ENCODE assay signal across 9 mouse cellular contexts in the genomic region with DNA sequence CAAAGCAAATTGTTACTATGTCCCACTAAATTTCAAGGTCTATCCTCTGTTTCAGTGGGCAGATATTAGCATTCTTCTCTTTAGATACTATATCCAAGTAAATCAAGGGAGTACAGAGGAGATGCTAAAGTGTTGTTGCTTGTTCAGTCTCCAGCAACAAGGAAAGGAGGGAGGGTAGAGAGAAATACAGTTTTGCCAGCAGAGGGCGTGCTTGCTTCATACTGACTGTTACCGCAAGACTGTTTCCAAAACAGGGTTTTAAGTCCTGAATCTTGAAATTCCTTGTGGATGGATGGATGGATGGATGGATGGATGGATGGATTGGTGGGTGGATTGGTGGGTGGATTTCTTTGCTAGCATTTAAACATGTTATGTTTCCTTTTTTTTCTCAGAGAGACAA. TPM values are rescaled to one million over a fixed set of nuclear protein-coding genes. Genes with fewer than 3 reads are reported as not detected.
DNase-seq lines count a peak whose midpoint lies in the region; ATAC-seq and TF ChIP-seq lines count a peak whose summit lies in the region.
"Had no signal": no experiment of that assay in that cellular context is flagged by ENCODE, and none has a peak within 500 bp of the region (broad histone marks: within the 10 kb centered on the region; RNA-seq: fewer than 3 reads in every experiment).

No protein-coding gene starts in this region.

- no peak overlapping the region for H3K27ac ChIP-seq in kidney, adult 2 months (ENCODE audit: insufficient read depth, low read depth, low read length)
- H3K27ac ChIP-seq in kidney, embryonic 16.5 days (ENCODE audit: low read length), result no peak overlapping the region
- no peak overlapping the region for H3K27ac ChIP-seq in embryonic facial prominence, embryonic 11.5 days (replicated peaks; ENCODE audit: low read depth, low read length)
- H3K27ac ChIP-seq: macrophage had no signal

- no peaks in the 10 kb centered on the region; the same call in 1 of the 2 replicates for H3K36me3 ChIP-seq in kidney, adult 2 months (ENCODE audit: control insufficient read depth, insufficient read depth, low read length)
- H3K36me3 ChIP-seq in kidney, embryonic 16.5 days (ENCODE audit: insufficient read depth, low read length), result no peaks in the 10 kb centered on the region
- H3K36me3 ChIP-seq in embryonic facial prominence, embryonic 11.5 days (replicated peaks; ENCODE audit: control insufficient read depth, insufficient read depth, low read depth, low read length), result no peaks in the 10 kb centered on the region; the same call in 1 of the 2 replicates

- H3K9ac ChIP-seq in kidney, embryonic 16.5 days (replicated peaks; ENCODE audit: low read length), result no peak overlapping the region
- no peak overlapping the region for H3K9ac ChIP-seq in embryonic facial prominence, embryonic 11.5 days (replicated peaks; ENCODE audit: low read length)

- no peak for TF ChIP-seq POLR2A in kidney, adult 2 months (IDR thresholded peaks at IDR 0.05; ENCODE audit: low read depth, low read length)

- H3K9me3 ChIP-seq in kidney, embryonic 16.5 days (ENCODE audit: low read length), result no peaks in the 10 kb centered on the region
- no peaks in the 10 kb centered on the region for H3K9me3 ChIP-seq in embryonic facial prominence, embryonic 11.5 days (replicated peaks; ENCODE audit: control insufficient read depth, low read length)

- no peak for ATAC-seq in kidney, embryonic 16.5 days (ENCODE audit: low FRiP score, low TSS enrichment)
- ATAC-seq in embryonic facial prominence, embryonic 11.5 days (replicated peaks; ENCODE audit: insufficient number of reproducible peaks, low FRiP score, low TSS enrichment, low read depth), result no peak

- 8% methylated on average over 2 of the region's 2 CpGs for WGBS in kidney, adult 2 months
- WGBS in kidney, embryonic 16.5 days, result 6% methylated on average over 2 of the region's 2 CpGs
- WGBS in embryonic facial prominence, embryonic 11.5 days, result 3% methylated on average over 2 of the region's 2 CpGs

- no peaks in the 10 kb centered on the region for H3K27me3 ChIP-seq in kidney, adult 2 months (replicated peaks; ENCODE audit: control insufficient read depth, insufficient read depth, low read length)
- no peaks in the 10 kb centered on the region for H3K27me3 ChIP-seq in kidney, embryonic 16.5 days (ENCODE audit: insufficient read depth, low read length)
- H3K27me3 ChIP-seq in embryonic facial prominence, embryonic 11.5 days (ENCODE audit: control insufficient read depth, insufficient read depth, low read length), result no peaks in the 10 kb centered on the region

- H3K4me1 ChIP-seq in kidney, adult 2 months (ENCODE audit: control insufficient read depth, insufficient read depth, low read length), result no peaks in the 10 kb centered on the region
- H3K4me1 ChIP-seq in kidney, embryonic 16.5 days (ENCODE audit: insufficient read depth, low read length), result no peaks in the 10 kb centered on the region
- no peaks in the 10 kb centered on the region for H3K4me1 ChIP-seq in embryonic facial prominence, embryonic 11.5 days (ENCODE audit: control insufficient read depth, insufficient read depth, low read length)

- TF ChIP-seq CTCF in kidney, adult 2 months (conservative IDR thresholded peaks at IDR 0.05; ENCODE audit: insufficient read depth, insufficient read length, low read depth, low read length), result peak; percentile 44

- no peak overlapping the region for H3K4me3 ChIP-seq in kidney, adult 2 months (ENCODE audit: insufficient read depth, low read depth, low read length)
- H3K4me3 ChIP-seq in kidney, embryonic 16.5 days (ENCODE audit: low read length), result no peak overlapping the region
- H3K4me3 ChIP-seq in embryonic facial prominence, embryonic 11.5 days (ENCODE audit: low read depth, low read length), result no peak overlapping the region

- peak; percentile 48 for DNase-seq in kidney, adult 2 months
- peak; percentile 31 to 47 for DNase-seq in CD8-positive naive resting alpha-beta T cell, adult 2 months (ENCODE audit: low read depth in 2 of 2, low spot score in 2 of 2)
- DNase-seq in adrenal gland, adult 2 months, result peak; percentile 40
- peak; percentile 77 for DNase-seq in embryonic facial prominence, embryonic 11.5 days (ENCODE audit: low spot score)
- DNase-seq in layer of hippocampus, adult 9-11 months, result peak; percentile 49
- peak; percentile 26 to 47 for DNase-seq in natural killer cell, adult 2 months (ENCODE audit: low spot score in 2 of 2)
- no peak for DNase-seq in yolk sac, embryonic 10.5 days (ENCODE audit: low spot score)

- no peak overlapping the region for H3K4me2 ChIP-seq in kidney, embryonic 16.5 days (replicated peaks; ENCODE audit: low read depth, low read length)
- H3K4me2 ChIP-seq in embryonic facial prominence, embryonic 11.5 days (ENCODE audit: low read depth, low read length), result no peak overlapping the region

RNA-seq across cellular contexts. Expression of gene Slc25a4, which starts 25.7 kb away (rescaled TPM):
- polyA plus RNA-seq in kidney, adult 2 months (2012; rRNA removed), result 502 TPM in 2 replicates
- 616 and 637 TPM in 2 replicates for polyA plus RNA-seq in kidney, embryonic 16.5 days (2015; fragmentation: Nextera tagmentation; extraction: Ambion mirVana)
- total RNA-seq in adrenal gland, adult 2 months (2021), result 100 to 1,000 TPM; 133 to 206 TPM
- 200 and 240 TPM in 2 replicates for polyA plus RNA-seq in adrenal gland, adult 2 months (2012; rRNA removed)
- 508 and 538 TPM in 2 replicates for polyA plus RNA-seq in embryonic facial prominence, embryonic 11.5 days (2014; fragmentation: Nextera tagmentation; extraction: Ambion mirVana)

RNA-seq across cellular contexts. Expression of gene Snx25, which starts 33.4 kb away (rescaled TPM):
- polyA plus RNA-seq in kidney, adult 2 months (2012; rRNA removed), result 8.6 and 9.8 TPM in 2 replicates
- 4.5 and 5.9 TPM in 2 replicates for polyA plus RNA-seq in kidney, embryonic 16.5 days (2015; fragmentation: Nextera tagmentation; extraction: Ambion mirVana)
- total RNA-seq in adrenal gland, adult 2 months (2021), result 10 to 100 TPM; 14.1 to 20.9 TPM
- 2.3 and 2.5 TPM in 2 replicates for polyA plus RNA-seq in adrenal gland, adult 2 months (2012; rRNA removed)
- 6.5 and 7.4 TPM in 2 replicates for polyA plus RNA-seq in embryonic facial prominence, embryonic 11.5 days (2014; fragmentation: Nextera tagmentation; extraction: Ambion mirVana)

RNA-seq across cellular contexts. Expression of gene Cfap97, which starts 33.8 kb away (rescaled TPM):
- 6.2 and 7.4 TPM in 2 replicates for polyA plus RNA-seq in kidney, adult 2 months (2012; rRNA removed)
- 19.6 and 25.2 TPM in 2 replicates for polyA plus RNA-seq in kidney, embryonic 16.5 days (2015; fragmentation: Nextera tagmentation; extraction: Ambion mirVana)
- 10 to 100 TPM; 16.1 to 19.5 TPM for total RNA-seq in adrenal gland, adult 2 months (2021)
- 1.5 and 2.1 TPM in 2 replicates for polyA plus RNA-seq in adrenal gland, adult 2 months (2012; rRNA removed)
- polyA plus RNA-seq in embryonic facial prominence, embryonic 11.5 days (2014; fragmentation: Nextera tagmentation; extraction: Ambion mirVana), result 25.5 and 32.9 TPM in 2 replicates
